Mouse (Mus musculus): ENCODE measurements around the gene Atp2b2. TPM values are rescaled to one million over a fixed set of nuclear protein-coding genes. Genes with fewer than 3 reads are reported as not detected.

Atp2b2 gene
- polyA plus RNA-seq, 1 experiment from 2014 or later = 0.12 TPM

DNA sequence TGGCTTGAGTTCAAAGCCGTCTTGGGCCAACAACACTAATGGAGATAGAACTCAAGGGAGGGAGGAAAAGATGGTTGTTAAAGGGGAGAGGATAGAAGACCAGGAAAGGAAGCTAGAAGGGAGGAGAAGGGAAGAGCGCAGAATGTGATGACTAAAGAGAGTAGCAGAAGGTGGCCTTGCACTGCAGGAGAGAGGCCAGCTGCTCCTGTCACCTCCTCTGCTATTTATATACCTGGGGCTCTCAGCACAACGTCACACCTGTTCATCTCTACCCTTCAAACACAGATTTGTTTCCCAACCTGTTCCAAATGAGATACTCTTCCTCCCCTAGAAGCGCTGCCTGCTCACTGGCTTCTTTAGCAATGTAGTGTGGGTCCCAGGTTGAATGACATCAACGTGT is 101.1 kb downstream of the Atp2b2 start:
- Histone ChIP-seq H3K9me3 (no peaks in the 10 kb centered on the region), H3K9ac (no peak overlapping the region), H3K27ac (no peak overlapping the region), H3K4me2 (no peak overlapping the region), H3K4me3 (no peak overlapping the region), H3K4me1 (no peaks in the 10 kb centered on the region), H3K27me3 (no peaks in the 10 kb centered on the region), H3K36me3 (no peaks in the 10 kb centered on the region)
- ATAC-seq (ENCODE audit: insufficient number of reproducible peaks, low FRiP score, low TSS enrichment, low read depth) = no peak
- 74% methylated on average over 5 of the region's 5 CpGs for WGBS

DNA sequence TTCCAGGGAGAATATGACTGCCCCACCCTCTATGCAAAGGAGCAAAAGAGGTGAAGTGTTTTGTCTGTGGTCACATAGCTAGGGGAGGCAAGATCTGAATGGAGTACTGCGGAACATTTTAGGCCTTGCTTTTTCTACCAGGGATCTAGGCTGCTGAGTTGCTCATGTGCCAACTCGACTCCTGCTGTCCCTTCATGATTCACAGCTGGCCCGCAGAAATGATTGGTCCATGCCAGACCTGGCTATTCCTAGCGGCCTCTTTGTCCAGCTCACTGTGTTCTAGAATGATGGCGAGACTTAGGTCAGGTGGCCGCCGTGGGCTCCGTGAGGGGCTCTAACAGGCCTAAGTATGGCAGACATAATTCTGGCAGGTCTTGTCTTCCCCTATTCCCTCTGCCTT is 103.0 kb downstream of the Atp2b2 start:
- no peaks in the 10 kb centered on the region for H3K4me1 ChIP-seq
- H3K4me2 ChIP-seq = no peak overlapping the region
- no peaks in the 10 kb centered on the region for H3K27me3 ChIP-seq
- no peak overlapping the region for H3K27ac ChIP-seq
- 88% methylated on average over 8 of the region's 8 CpGs for WGBS
- H3K4me3 ChIP-seq = no peak overlapping the region
- ATAC-seq (ENCODE audit: insufficient number of reproducible peaks, low FRiP score, low TSS enrichment, low read depth) = no peak
- no peak overlapping the region for H3K9ac ChIP-seq
- no peaks in the 10 kb centered on the region for H3K36me3 ChIP-seq
- no peaks in the 10 kb centered on the region for H3K9me3 ChIP-seq

- Histone ChIP-seq H3K9ac (no peak overlapping the region), H3K4me3 (no peak overlapping the region), H3K4me1 (no peaks in the 10 kb centered on the region), H3K27ac (no peak overlapping the region), H3K36me3 (no peaks in the 10 kb centered on the region), H3K27me3 (no peaks in the 10 kb centered on the region), H3K9me3 (no peaks in the 10 kb centered on the region), H3K4me2 (no peak overlapping the region)
- no peak for ATAC-seq (ENCODE audit: insufficient number of reproducible peaks, low FRiP score, low TSS enrichment, low read depth)
- WGBS = 60% methylated on average over 6 of the region's 6 CpGs
Observed at GRCm38 (mm10) chr6:113936811-113937508, 105.5 kb downstream of the Atp2b2 start.

DNA sequence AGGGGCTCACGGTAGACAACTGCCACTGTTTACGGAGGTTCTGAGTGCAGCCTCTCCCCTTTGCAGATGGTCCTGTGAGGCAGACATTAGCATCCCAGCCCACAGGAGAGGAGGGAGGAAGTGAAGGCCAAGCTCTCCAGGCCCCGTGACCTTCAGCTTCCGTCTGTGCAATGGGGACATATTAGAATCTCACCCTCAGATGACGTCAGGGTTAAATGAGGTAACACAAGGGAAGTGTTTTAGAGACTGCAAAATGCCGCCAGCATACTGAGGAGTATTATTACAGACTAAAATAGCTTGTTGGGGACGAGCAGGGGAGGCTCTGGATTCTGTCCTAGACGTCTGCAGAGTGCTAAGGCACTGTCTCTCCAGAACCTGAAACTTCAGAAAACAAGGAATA is 106.3 kb downstream of the Atp2b2 start:
- no peaks in the 10 kb centered on the region for H3K4me1 ChIP-seq
- no peaks in the 10 kb centered on the region for H3K36me3 ChIP-seq
- H3K4me3 ChIP-seq = no peak overlapping the region
- no peak overlapping the region for H3K9ac ChIP-seq
- no peak for ATAC-seq (ENCODE audit: insufficient number of reproducible peaks, low FRiP score, low TSS enrichment, low read depth)
- no peaks in the 10 kb centered on the region for H3K27me3 ChIP-seq
- no peak overlapping the region for H3K4me2 ChIP-seq
- H3K9me3 ChIP-seq = no peaks in the 10 kb centered on the region
- 62% methylated on average over 8 of the region's 8 CpGs for WGBS
- no peak overlapping the region for H3K27ac ChIP-seq

DNA sequence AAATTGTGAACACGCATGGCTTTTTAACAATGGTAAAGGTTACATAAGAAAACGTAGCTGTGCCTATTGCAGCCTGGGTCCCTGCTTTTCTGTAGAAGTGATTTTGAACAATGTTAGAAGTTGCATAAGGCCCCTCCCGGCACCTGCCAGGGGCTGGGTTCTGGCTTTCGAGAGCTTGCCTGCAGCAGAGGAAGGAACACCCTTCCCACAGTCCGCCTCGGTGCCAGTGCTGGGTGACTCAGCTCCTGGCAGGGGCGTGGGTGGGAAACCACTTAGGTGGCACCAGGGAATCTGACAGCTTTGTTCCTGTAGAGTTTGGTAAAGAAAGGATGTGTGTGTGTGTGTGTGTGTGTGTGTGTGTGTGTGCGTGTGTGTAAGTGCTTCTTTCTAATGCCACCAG is 107.7 kb downstream of the Atp2b2 start:
- Histone ChIP-seq H3K27ac (no peak overlapping the region), H3K9ac (no peak overlapping the region), H3K27me3 (no peaks in the 10 kb centered on the region), H3K9me3 (no peaks in the 10 kb centered on the region), H3K36me3 (no peaks in the 10 kb centered on the region), H3K4me1 (no peaks in the 10 kb centered on the region), H3K4me3 (no peak overlapping the region), H3K4me2 (no peak overlapping the region)
- ATAC-seq (ENCODE audit: insufficient number of reproducible peaks, low FRiP score, low TSS enrichment, low read depth) = no peak
- WGBS = 69% methylated on average over 8 of the region's 8 CpGs

DNA sequence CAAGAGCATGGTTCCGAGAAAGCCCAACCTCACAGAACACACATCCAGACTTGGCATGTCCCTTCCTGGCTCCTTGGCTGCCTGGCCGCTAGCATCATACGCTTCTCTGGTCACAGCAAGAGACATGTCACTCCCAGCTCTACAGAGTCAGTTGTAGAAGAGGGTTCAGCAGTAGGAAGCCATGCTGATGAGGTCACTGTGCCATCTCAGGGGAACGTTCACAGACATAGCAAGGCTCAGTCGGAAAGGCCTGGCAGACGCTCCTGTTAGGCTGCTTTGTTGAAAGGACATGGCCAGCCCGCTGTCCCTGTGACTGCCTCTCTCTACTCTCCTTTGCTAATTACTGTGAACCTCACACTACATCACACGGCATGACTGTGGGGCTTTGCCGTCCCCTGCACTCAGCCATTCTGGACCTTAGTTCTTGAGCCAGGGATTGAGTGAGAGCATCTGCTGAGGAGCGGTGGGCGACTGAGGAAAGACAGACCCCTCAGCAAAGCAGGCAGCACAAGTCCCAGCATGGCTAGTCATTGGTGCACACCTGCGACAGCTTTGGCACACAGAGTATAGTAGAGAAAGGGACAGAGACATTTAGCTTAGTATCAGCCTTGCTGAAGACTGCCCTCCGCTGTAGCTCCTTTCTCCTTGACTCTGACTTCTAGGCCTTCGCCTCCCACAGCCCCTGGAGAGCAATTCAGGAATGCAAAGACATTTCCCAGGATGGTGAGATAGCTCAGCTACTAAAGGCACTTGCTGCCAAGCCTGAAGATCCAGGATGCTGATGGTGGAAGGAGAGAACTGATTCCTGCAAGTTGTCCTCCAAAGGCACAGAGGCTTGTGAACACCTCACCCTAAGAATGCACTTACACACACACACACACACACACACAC is 108.9 kb downstream of the Atp2b2 start:
- Histone ChIP-seq H3K4me1 (no peaks in the 10 kb centered on the region), H3K9me3 (no peaks in the 10 kb centered on the region), H3K27me3 (no peaks in the 10 kb centered on the region), H3K4me2 (no peak overlapping the region), H3K36me3 (no peaks in the 10 kb centered on the region), H3K9ac (no peak overlapping the region), H3K27ac (no peak overlapping the region), H3K4me3 (no peak overlapping the region)
- ATAC-seq (ENCODE audit: insufficient number of reproducible peaks, low FRiP score, low TSS enrichment, low read depth) = no peak
- 71% methylated on average over 14 of the region's 14 CpGs for WGBS

GRCm38 (mm10) chr6:113929191-113929875 is 113.1 kb downstream of the Atp2b2 start:
- no peak overlapping the region for H3K27ac ChIP-seq
- H3K4me3 ChIP-seq = no peak overlapping the region
- no peaks in the 10 kb centered on the region for H3K9me3 ChIP-seq
- 79% methylated on average over 7 of the region's 8 CpGs for WGBS
- H3K36me3 ChIP-seq = no peaks in the 10 kb centered on the region
- no peaks in the 10 kb centered on the region for H3K27me3 ChIP-seq
- H3K9ac ChIP-seq = no peak overlapping the region
- no peak overlapping the region for H3K4me2 ChIP-seq
- no peak for ATAC-seq (ENCODE audit: insufficient number of reproducible peaks, low FRiP score, low TSS enrichment, low read depth)
- H3K4me1 ChIP-seq = no peaks in the 10 kb centered on the region

DNA sequence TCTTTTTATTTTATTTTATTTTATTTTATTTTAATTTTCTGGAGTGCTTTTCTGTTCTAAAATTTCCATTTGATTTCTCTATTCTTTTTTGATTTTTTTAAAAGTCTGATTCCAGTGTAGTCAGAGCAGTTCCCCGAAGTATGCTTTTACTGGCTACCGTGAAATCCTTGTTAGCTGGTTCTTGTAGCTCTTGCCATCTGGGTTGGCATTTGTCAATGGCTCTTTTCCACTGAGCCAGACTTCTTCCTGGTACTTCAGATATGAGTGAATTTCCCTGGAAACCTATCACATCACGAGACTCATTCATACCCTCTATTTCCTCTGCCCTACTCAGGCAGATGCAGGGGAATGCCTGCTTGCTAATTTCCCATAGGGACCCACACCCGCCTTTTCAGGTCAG is 119.2 kb downstream of the Atp2b2 start:
- H3K9me3 ChIP-seq = no peaks in the 10 kb centered on the region
- WGBS = 68% methylated on average over 4 of the region's 4 CpGs
- H3K4me2 ChIP-seq = no peak overlapping the region
- no peak overlapping the region for H3K9ac ChIP-seq
- no peak overlapping the region for H3K27ac ChIP-seq
- no peaks in the 10 kb centered on the region for H3K4me1 ChIP-seq
- H3K36me3 ChIP-seq = no peaks in the 10 kb centered on the region
- ATAC-seq (ENCODE audit: insufficient number of reproducible peaks, low FRiP score, low TSS enrichment, low read depth) = no peak
- no peaks in the 10 kb centered on the region for H3K27me3 ChIP-seq
- no peak overlapping the region for H3K4me3 ChIP-seq

- no peak overlapping the region for H3K4me3 ChIP-seq
- no peaks in the 10 kb centered on the region for H3K9me3 ChIP-seq
- no peaks in the 10 kb centered on the region for H3K27me3 ChIP-seq
- H3K4me2 ChIP-seq = no peak overlapping the region
- ATAC-seq (ENCODE audit: insufficient number of reproducible peaks, low FRiP score, low TSS enrichment, low read depth) = no peak
- WGBS = 63% methylated on average over 5 of the region's 5 CpGs
- no peaks in the 10 kb centered on the region for H3K36me3 ChIP-seq
- H3K27ac ChIP-seq = no peak overlapping the region
- H3K4me1 ChIP-seq = no peaks in the 10 kb centered on the region
- no peak overlapping the region for H3K9ac ChIP-seq
Observed at GRCm38 (mm10) chr6:113920466-113920865, 121.9 kb downstream of the Atp2b2 start.

- Histone ChIP-seq H3K27ac (no peak overlapping the region), H3K4me1 (no peaks in the 10 kb centered on the region), H3K9ac (no peak overlapping the region), H3K27me3 (no peaks in the 10 kb centered on the region), H3K9me3 (no peaks in the 10 kb centered on the region), H3K36me3 (no peaks in the 10 kb centered on the region), H3K4me3 (no peak overlapping the region), H3K4me2 (no peak overlapping the region)
- 67% methylated on average over 3 of the region's 3 CpGs for WGBS
- no peak for ATAC-seq (ENCODE audit: insufficient number of reproducible peaks, low FRiP score, low TSS enrichment, low read depth)
Observed at GRCm38 (mm10) chr6:113912753-113913152, 129.7 kb downstream of the Atp2b2 start.

GRCm38 (mm10) chr6:113911094-113911493 is 131.3 kb downstream of the Atp2b2 start:
- Histone ChIP-seq H3K4me2 (no peak overlapping the region), H3K9me3 (no peaks in the 10 kb centered on the region)

More at GRCm38 (mm10) chr6:113911094-113911493, 131.3 kb downstream of the Atp2b2 start:
- WGBS = 78% methylated on average over 16 of the region's 16 CpGs
- Histone ChIP-seq H3K4me3 (no peak overlapping the region), H3K4me1 (no peaks in the 10 kb centered on the region), H3K27me3 (no peaks in the 10 kb centered on the region), H3K9ac (no peak overlapping the region), H3K36me3 (no peaks in the 10 kb centered on the region), H3K27ac (no peak overlapping the region)
- ATAC-seq (ENCODE audit: insufficient number of reproducible peaks, low FRiP score, low TSS enrichment, low read depth) = no peak

All from limb, embryonic 15.5 days (tissue).